Mouse (Mus musculus): ENCODE results near the gene Son. TPM values are rescaled to one million over a fixed set of nuclear protein-coding genes. Genes with fewer than 3 reads are reported as not detected.

The Son gene
- total RNA-seq, 2 experiments from 2014 or later, result 224 to 256 TPM

Other genes with a start within 250 kb of the Son start
- 10 to 100 TPM in 1 of 2 experiments, 1 to 10 TPM in 1; 7.1 to 10.3 TPM for gene Il10rb, start 241.3 kb upstream of the Son start, total RNA-seq (2021)
- 10 to 100 TPM; 59.9 to 66.3 TPM for gene Ifnar1, start 162.3 kb upstream of the Son start, total RNA-seq (2021)
- 10 to 100 TPM; 82.4 to 87.0 TPM for gene Ifngr2, start 100.4 kb upstream of the Son start, total RNA-seq (2021)
- gene Tmem50b, start 49.7 kb upstream of the Son start, total RNA-seq (2021), result 100 to 1,000 TPM; 126 to 142 TPM
- gene Dnajc28, start 28.5 kb upstream of the Son start, total RNA-seq (2021), result 1 to 10 TPM; 5.0 to 6.5 TPM
- gene Gart, start 554 bp upstream of the Son start, total RNA-seq (2021), result 10 to 100 TPM; 45.7 to 56.7 TPM
- 10 to 100 TPM; 24.6 TPM for gene Donson, start 41.3 kb downstream of the Son start, total RNA-seq (2021)
- gene Cryzl1, start 81.5 kb downstream of the Son start, total RNA-seq (2021), result 10 to 100 TPM; 79.2 to 87.5 TPM
- 100 to 1,000 TPM; 155 to 157 TPM for gene Itsn1, start 81.8 kb downstream of the Son start, total RNA-seq (2021)

Data from layer of hippocampus, postnatal 14 days (tissue).